Mouse (Mus musculus) T-cell, adult 66 days (primary cell): ENCODE measurements around the gene Olfr1122. TPM values are rescaled to one million over a fixed set of nuclear protein-coding genes. Genes with fewer than 3 reads are reported as not detected.

Experiments
- total RNA-seq, 2 experiments: library from RNA; stranded (reverse); gene quantifications; 3 replicates in 1 of 2; 4 replicates in 1 of 2; pipeline ENCODE4 v1.2.4; 2023

Gene Olfr1122
- total RNA-seq, result under 1 TPM; 0.15 to 0.18 TPM

GRCm38 (mm10) chr2:87385549-87385948 is at the start of gene Olfr1122:
Olfr1122 (plus strand) TSS chr2:87385849.

GRCm38 (mm10) chr2:87354515-87354914 is 31.1 kb upstream of the Olfr1122 start, which contains the start of gene Olfr1120:
Olfr1120 (plus strand) TSS chr2:87354815.

DNA sequence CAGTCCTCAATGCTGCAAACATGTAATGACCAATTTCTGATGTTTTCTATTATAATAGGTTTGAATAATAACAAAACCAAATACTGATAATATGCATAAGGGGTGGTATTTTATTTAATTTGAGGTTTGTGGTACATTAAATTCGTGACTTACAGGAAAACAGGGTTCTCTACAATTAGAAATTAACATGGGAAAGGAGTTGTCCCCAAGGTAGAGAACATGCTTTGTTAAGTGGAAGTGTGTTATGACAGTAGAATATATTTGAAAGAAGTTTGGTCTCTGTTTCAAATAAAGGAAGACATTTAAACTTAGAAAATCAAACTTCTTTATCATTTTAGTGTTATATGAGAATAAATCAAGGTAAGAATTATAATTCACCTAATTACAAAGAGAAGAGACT is 16.1 kb upstream of the Olfr1122 start, which contains the start of gene Olfr1121:
TSS of gene Olfr1121 (plus strand) at position 301 of the 400 bp plus-strand sequence.

DNA sequence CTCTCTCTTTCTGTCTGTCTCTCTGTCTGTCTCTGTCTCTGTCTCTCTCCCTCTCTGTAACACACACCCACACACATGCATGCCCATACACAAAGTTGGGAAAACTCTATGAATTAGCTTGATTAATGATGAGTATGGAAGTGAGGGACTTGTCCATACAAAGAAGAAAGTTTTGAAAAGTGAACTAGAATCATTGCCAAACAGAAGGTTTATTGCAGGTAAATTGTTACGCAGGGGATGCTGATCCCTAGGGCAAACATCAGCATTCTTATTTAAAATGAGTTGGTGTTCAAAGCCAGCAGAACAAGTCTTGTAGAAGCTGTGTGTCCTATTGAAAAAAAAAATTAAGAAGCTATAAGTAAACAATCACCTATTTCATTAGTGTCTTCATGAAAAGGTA is 30.7 kb downstream of the Olfr1122 start, which contains the start of gene Olfr1123:
TSS of gene Olfr1123 (plus strand) at position 301 of the 400 bp plus-strand sequence.

DNA sequence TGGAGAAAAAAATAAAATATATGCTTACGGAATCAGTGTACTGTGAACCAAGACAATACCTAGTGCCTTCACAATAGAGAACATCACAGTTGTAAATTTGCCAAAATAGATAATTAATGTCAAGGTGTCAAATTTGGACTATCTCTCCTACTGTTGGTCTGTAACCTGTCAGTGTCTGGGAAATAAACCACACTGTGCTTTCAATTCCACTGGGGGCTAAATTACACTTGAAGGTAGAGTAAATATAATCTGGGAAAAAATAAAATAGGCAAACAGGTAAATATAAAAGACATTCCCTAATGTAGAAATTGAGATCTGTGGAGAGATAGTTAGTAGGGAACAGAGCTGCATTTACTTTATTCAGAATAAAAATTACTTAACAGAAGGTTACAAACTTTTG is 44.3 kb downstream of the Olfr1122 start, which contains the start of gene Olfr1124:
TSS of gene Olfr1124 (plus strand) at position 301 of the 400 bp plus-strand sequence.

Other genes with a start within 250 kb of the Olfr1122 start
- gene Olfr1110, start 245.5 kb upstream of the Olfr1122 start, total RNA-seq, result not detected
- gene Olfr1111, start 233.2 kb upstream of the Olfr1122 start, total RNA-seq, result not detected
- not detected for gene Olfr1112, start 198.1 kb upstream of the Olfr1122 start, total RNA-seq
- gene Olfr1113, start 176.9 kb upstream of the Olfr1122 start, total RNA-seq, result not detected
- not detected for gene Olfr1115, start 137.8 kb upstream of the Olfr1122 start, total RNA-seq
- gene Olfr1116, start 118.3 kb upstream of the Olfr1122 start, total RNA-seq, result not detected
- not detected for gene Olfr1118, start 78.3 kb upstream of the Olfr1122 start, total RNA-seq
- not detected for gene Olfr1120, start 31.0 kb upstream of the Olfr1122 start, total RNA-seq
- gene Olfr1121, start 16.0 kb upstream of the Olfr1122 start, total RNA-seq, result not detected
- not detected for gene Olfr1123, start 30.8 kb downstream of the Olfr1122 start, total RNA-seq
- not detected for gene Olfr1124, start 44.4 kb downstream of the Olfr1122 start, total RNA-seq
- not detected for gene Olfr1126, start 68.1 kb downstream of the Olfr1122 start, total RNA-seq
- not detected for gene Pramel7, start 111.2 kb downstream of the Olfr1122 start, total RNA-seq
- not detected for gene Pramel6, start 120.7 kb downstream of the Olfr1122 start, total RNA-seq
- not detected for gene Olfr153, start 145.9 kb downstream of the Olfr1122 start, total RNA-seq
- not detected for gene Olfr1128, start 159.7 kb downstream of the Olfr1122 start, total RNA-seq
- gene Olfr1129, start 188.1 kb downstream of the Olfr1122 start, total RNA-seq, result not detected
- not detected for gene Olfr1130, start 220.4 kb downstream of the Olfr1122 start, total RNA-seq
- gene Olfr1131, start 241.3 kb downstream of the Olfr1122 start, total RNA-seq, result not detected